Mouse (Mus musculus) ES-E14 (cell line): ENCODE data around the gene Hdac4. TPM values are rescaled to one million over a fixed set of nuclear protein-coding genes. Genes with fewer than 3 reads are reported as not detected.

Experiments used
- DNase-seq: peaks from one replicate; pipeline ENCODE4 v3.0.0-alpha.2; 2013; ENCODE audit warnings: low read depth, low spot score
- H3K27ac ChIP-seq: 2 replicates; pipeline ENCODE4 v1.5.1; 2012; ENCODE audit warnings: low read depth, mild to moderate bottlenecking, low read length, moderate library complexity, mixed read lengths; ENCODE audit not compliant: poor library complexity, insufficient read depth, severe bottlenecking
- H3K36me3 ChIP-seq: 2 replicates; pipeline ENCODE4 v1.6.1; 2012; ENCODE audit warnings: mild to moderate bottlenecking, low read length, moderate library complexity, mixed read lengths; ENCODE audit not compliant: control insufficient read depth, poor library complexity, insufficient read depth, severe bottlenecking
- H3K4me1 ChIP-seq, 2 experiments: fragments of 150-350 bp in 1 of 2; sonication (generic) in 1 of 2; 2 replicates each; pipeline ENCODE4 v1.6.1; 2012; ENCODE audit warnings: low read length in 2 of 2, mild to moderate bottlenecking in 1 of 2, mixed read lengths in 1 of 2; ENCODE audit not compliant: control insufficient read depth in 2 of 2, insufficient read depth in 2 of 2, poor library complexity in 1 of 2
- H3K4me3 ChIP-seq, 2 experiments: fragments of 150-350 bp in 1 of 2; sonication (generic) in 1 of 2; 2 replicates each; pipeline ENCODE4 v1.5.1; 2012; ENCODE audit warnings: low read length in 2 of 2, low read depth in 1 of 2, mild to moderate bottlenecking in 1 of 2, mixed read lengths in 1 of 2; ENCODE audit not compliant: insufficient read depth in 1 of 2, poor library complexity in 1 of 2, severe bottlenecking in 1 of 2
- H3K9ac ChIP-seq: 2 replicates; pipeline ENCODE4 v1.6.1; 2012; ENCODE audit warnings: low read depth, mild to moderate bottlenecking, low read length, mixed read lengths; ENCODE audit not compliant: poor library complexity, insufficient read depth, severe bottlenecking
- H3K9me3 ChIP-seq: fragments of 150-350 bp; sonication (generic); 2 replicates; pipeline ENCODE4 v1.6.1; 2012; ENCODE audit warnings: low read depth, mild to moderate bottlenecking, low read length; ENCODE audit not compliant: control insufficient read depth, insufficient read depth
- CHD2 ChIP-seq: IDR thresholded peaks from 2 replicates; pipeline ENCODE4 v1.6.1; 2014; ENCODE audit warnings: mild to moderate bottlenecking, low read depth, low read length, inconsistent platforms
- HCFC1 ChIP-seq: IDR thresholded peaks from 2 replicates; pipeline ENCODE4 v1.6.1; 2012; ENCODE audit warnings: low read length, inconsistent platforms, borderline replicate concordance; ENCODE audit not compliant: insufficient read depth
- MAFK ChIP-seq: IDR thresholded peaks from 2 replicates; pipeline ENCODE4 v1.6.1; 2014; ENCODE audit warnings: mild to moderate bottlenecking, low read depth, low read length, inconsistent platforms; ENCODE audit not compliant: insufficient read depth
- ZC3H11A ChIP-seq: IDR thresholded peaks from 2 replicates; pipeline ENCODE4 v1.6.1; 2012; ENCODE audit warnings: low read depth, mild to moderate bottlenecking, inconsistent platforms, low read length, borderline replicate concordance
- ZNF384 ChIP-seq: IDR thresholded peaks from 2 replicates; pipeline ENCODE4 v1.6.1; 2012; ENCODE audit warnings: low read depth, low read length, inconsistent platforms
- in situ Hi-C, 2 experiments: fragments of 600-800 bp; cut with MboI; formaldehyde crosslinking; loops; one replicate each; pipeline ENCODE4 v1.15.1; 2025; ENCODE audit warnings: low sequenced_read_pairs in 2 of 2, inconsistent platforms in 1 of 2; ENCODE audit not compliant: unreplicated experiment in 2 of 2
- total RNA-seq: library from RNA; depleted of rRNA; stranded (reverse); fragments of 300-350 nt; gene quantifications from 2 replicates; pipeline ENCODE4 v1.2.3, GENCODE M21; 2012

Hdac4 gene
- total RNA-seq, 1 experiment: 24.1 TPM

GRCm38 (mm10) chr1:91956229-91956628 is 239.3 kb downstream of the Hdac4 start:
- TF ChIP-seq ZC3H11A: no peak
- Histone ChIP-seq H3K9me3 (no peaks in the 10 kb centered on the region), H3K4me1 (no peaks in the 10 kb centered on the region), H3K4me3 (no peak overlapping the region), H3K9ac (no peak overlapping the region), H3K27ac (no peak overlapping the region), H3K36me3 (peaks cover 64% of the 10 kb centered on the region)
- in situ Hi-C loops: no loop called here
- no peak for DNase-seq

DNA sequence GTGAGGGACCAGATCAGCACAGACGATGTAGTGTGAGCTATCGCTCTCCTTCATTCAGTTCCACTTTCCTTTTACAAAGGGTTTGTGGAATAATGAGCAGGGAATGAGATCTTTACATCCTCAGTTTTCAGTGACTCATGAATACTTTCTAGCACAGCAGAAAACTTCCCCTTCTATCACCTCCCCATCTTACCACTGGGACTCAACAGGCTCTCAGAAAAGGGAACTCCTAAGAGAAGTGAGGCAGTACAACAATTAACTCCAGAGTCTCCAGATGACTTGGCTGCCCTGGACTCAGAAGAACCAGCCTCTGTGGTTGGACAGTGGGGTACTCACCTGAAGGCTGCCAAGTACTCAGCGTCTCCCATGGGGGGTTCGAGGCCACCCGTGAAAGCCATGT is 240.5 kb downstream of the Hdac4 start:
- H3K27ac ChIP-seq: no peak overlapping the region
- in situ Hi-C loops: no loop called here

GRCm38 (mm10) chr1:91952912-91953311 is 242.6 kb downstream of the Hdac4 start:
- H3K36me3 ChIP-seq: peaks cover 47% of the 10 kb centered on the region

More for the DNA sequence above, 240.5 kb downstream of the Hdac4 start:
- no peaks in the 10 kb centered on the region for H3K9me3 ChIP-seq
- TF ChIP-seq HCFC1 (no peak), ZC3H11A (no peak), ZNF384 (no peak), CHD2 (no peak), MAFK (no peak)
- no peak overlapping the region for H3K9ac ChIP-seq
- H3K4me1 ChIP-seq: no peaks in the 10 kb centered on the region
- H3K36me3 ChIP-seq: peaks cover 57% of the 10 kb centered on the region
- DNase-seq: no peak
- no peak overlapping the region for H3K4me3 ChIP-seq

DNA sequence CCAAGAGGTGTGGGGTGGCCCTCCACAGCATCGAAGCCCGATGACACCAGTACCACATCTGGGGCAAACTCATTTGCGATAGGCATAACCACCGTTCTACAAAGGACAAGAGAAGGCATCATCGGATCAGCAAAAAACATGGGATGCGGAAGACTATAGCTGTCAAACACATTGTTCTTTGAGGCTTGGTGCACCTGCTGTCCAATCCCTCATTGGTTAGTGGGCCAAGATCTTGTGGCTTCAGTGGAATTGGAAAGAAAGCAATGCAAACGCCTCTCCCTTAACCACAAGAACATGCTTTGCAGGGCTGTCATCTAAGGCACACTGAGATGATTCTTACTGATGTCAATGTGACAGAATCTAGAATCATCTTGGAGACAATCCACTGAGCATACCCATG is 248.1 kb downstream of the Hdac4 start:
- TF ChIP-seq CHD2 (no peak), MAFK (no peak), ZC3H11A (no peak), HCFC1 (no peak), ZNF384 (no peak)
- Histone ChIP-seq H3K4me1 (no peaks in the 10 kb centered on the region), H3K9me3 (no peaks in the 10 kb centered on the region), H3K4me3 (no peak overlapping the region), H3K36me3 (peaks cover 26% of the 10 kb centered on the region; the same call in 1 of the 2 replicates), H3K27ac (no peak overlapping the region), H3K9ac (no peak overlapping the region)
- in situ Hi-C loops: no loop called here
- no peak for DNase-seq

More at GRCm38 (mm10) chr1:91952912-91953311, 242.6 kb downstream of the Hdac4 start:
- H3K4me3 ChIP-seq: no peak overlapping the region
- H3K9ac ChIP-seq: no peak overlapping the region
- no peaks in the 10 kb centered on the region for H3K9me3 ChIP-seq
- TF ChIP-seq ZNF384: no peak
- TF ChIP-seq MAFK: no peak
- TF ChIP-seq CHD2: no peak
- TF ChIP-seq ZC3H11A: no peak
- TF ChIP-seq HCFC1: no peak
- no peaks in the 10 kb centered on the region for H3K4me1 ChIP-seq
- no peak for DNase-seq
- H3K27ac ChIP-seq: no peak overlapping the region
- in situ Hi-C loops: no loop called here

DNA sequence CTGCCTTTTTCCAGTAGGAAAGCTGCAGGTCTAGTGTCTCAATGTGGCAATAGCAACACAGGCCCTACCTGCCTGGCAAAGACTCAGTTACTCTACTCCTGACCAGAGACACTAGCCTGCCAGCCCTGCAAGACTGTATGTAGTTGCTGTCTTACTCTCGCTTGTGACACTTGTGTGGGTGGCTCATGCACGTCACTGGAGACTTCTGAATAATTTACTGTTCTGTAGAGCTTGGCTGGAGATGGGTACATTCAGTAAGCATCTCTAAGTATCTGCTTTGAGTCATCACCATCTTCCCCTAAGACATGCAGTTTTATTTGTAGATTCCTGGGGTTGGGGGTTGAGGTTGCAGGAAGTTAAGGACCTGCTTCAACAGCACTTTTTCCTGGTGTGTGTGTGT is 252.9 kb downstream of the Hdac4 start:
- Histone ChIP-seq H3K27ac (no peak overlapping the region), H3K9me3 (no peaks in the 10 kb centered on the region), H3K9ac (no peak overlapping the region), H3K36me3 (peaks cover 17% of the 10 kb centered on the region; the same call in 1 of the 2 replicates), H3K4me3 (no peak overlapping the region), H3K4me1 (no peaks in the 10 kb centered on the region)
- no peak for TF ChIP-seq MAFK
- TF ChIP-seq HCFC1: no peak
- no peak for TF ChIP-seq CHD2
- no peak for TF ChIP-seq ZNF384
- no peak for TF ChIP-seq ZC3H11A
- in situ Hi-C loops: no loop called here
- DNase-seq: no peak
